Mouse (Mus musculus): ENCODE measurements around the gene Itih4.

GRCm38 (mm10) chr14:30949986-30950385, 63.7 kb downstream of the Itih4 start:
- TF ChIP-seq POLR2A (IDR thresholded peaks at IDR 0.05; ENCODE audit: borderline replicate concordance, insufficient read depth, low read length) (no peak), CTCF (IDR thresholded peaks at IDR 0.05; ENCODE audit: borderline replicate concordance, insufficient read depth, low read depth, low read length) (no peak)

Measured in cerebellum, adult 2 months (tissue).